Mouse (Mus musculus): Measurements from ENCODE around the gene Noto.

- TF ChIP-seq CTCF (IDR thresholded peaks at IDR 0.05; ENCODE audit: low read depth) (no peak), EP300 (IDR thresholded peaks at IDR 0.05; ENCODE audit: low read depth) (no peak)
Observed at GRCm38 (mm10) chr6:85436631-85437030, 12.9 kb downstream of the Noto start.

Data from heart, postnatal 0 days (tissue).